Mouse (Mus musculus) cerebellum, postnatal 14 days (tissue): ENCODE measurements around the gene Nrtn.

Experiments
- DNase-seq, 2 experiments: peaks; one replicate each; pipeline ENCODE4 v3.0.0; 2021; ENCODE audit warnings: mixed read lengths in 2 of 2

Gene Nrtn

DNA sequence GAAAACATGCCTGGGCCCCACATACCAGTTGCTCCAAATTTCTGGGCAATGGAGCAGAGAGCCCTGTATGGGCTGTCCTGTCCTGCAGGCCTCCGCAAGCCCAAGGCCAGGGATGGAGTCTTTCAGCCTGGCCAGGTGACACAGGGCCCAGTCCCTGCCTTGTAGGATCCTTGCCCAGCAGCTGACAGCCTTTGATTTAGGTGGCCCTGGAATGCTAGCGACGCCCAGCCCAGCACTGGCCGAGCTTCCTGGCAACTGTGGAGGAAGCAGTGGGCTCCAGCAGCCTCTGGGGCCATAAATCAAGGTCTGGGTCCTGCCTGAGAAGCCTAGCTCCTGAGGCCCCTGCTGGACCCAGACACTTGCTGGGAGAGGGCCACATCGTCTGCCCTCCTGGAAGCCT, 34.9 kb downstream of the Nrtn start:
- DNase-seq, result no peak

DNA sequence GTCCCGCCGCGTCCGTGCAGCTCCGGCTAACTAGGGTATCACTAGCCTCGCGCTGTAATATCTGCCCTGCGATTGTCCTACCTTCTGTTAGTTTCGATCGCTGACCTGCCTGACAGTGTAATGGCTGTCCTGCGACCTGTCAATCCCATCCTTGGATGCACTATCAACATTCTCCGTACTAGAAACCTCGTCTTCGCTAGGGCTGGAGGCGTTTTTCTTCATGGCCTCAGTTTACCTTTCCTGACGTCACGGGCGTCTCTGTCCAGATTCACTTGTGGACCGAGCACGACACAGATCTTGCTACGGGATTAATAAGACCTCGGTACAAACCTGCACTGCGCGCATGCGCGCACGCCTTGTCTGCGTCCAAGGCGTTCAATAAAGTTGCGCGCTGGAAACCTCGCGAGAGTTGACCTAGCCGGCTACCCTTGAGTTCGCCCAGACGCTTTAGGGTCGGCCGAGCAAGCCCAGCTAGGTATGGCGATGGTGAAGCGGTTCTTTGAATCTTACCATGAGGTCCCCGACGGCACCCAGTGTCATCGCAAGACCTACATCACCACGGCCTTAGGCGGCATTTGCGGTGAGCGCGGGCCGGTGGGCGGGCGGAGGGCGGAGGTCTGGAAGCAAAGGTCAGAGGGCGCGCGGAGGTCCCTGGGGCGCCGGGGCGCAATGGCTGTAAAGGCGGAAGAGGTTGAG, 39.8 kb downstream of the Nrtn start, which contains the start of the genes Ndufa11 and Vmac:
Gene Ndufa11 (plus strand): TSS at position 405 of the 696 bp plus-strand sequence.
Gene Vmac (minus strand): TSS at position 660 of the 696 bp plus-strand sequence.
- peak; percentile 98 for DNase-seq

DNA sequence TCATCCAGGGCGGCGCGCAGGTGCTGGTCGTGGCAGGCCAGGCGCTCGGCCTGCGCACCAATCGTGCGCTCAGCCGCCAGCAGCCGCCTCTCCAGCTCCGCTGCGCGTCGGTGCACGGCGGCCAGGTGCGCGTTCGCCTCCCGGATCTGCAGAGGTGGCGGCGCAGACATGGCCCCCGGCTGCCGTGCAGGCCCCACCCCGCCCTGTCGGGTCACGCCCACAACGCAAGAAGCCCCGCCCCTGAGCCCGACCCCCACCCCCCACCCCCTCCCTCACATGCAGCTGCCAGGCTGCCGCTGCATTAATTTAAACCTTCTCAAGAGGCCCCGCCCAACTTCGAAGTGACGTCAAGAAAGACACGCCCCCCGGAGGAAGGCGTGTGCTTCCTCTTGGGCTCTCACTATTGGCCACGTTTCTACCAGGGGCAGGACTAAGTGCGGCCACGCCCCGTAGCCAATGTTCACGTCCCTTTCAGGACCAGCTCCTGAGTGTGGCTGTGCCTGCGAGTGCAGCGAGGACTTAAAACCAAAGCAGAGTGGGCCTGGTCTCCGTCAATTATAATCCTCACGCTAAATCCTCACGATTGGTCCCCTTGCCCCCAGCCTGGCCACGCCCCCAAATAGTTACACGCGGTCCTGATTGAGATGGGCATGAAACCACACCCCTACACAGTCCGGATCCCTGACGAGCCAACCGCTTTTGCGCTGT, 40.5 kb downstream of the Nrtn start:
- peak; percentile 95 to 97 for DNase-seq

DNA sequence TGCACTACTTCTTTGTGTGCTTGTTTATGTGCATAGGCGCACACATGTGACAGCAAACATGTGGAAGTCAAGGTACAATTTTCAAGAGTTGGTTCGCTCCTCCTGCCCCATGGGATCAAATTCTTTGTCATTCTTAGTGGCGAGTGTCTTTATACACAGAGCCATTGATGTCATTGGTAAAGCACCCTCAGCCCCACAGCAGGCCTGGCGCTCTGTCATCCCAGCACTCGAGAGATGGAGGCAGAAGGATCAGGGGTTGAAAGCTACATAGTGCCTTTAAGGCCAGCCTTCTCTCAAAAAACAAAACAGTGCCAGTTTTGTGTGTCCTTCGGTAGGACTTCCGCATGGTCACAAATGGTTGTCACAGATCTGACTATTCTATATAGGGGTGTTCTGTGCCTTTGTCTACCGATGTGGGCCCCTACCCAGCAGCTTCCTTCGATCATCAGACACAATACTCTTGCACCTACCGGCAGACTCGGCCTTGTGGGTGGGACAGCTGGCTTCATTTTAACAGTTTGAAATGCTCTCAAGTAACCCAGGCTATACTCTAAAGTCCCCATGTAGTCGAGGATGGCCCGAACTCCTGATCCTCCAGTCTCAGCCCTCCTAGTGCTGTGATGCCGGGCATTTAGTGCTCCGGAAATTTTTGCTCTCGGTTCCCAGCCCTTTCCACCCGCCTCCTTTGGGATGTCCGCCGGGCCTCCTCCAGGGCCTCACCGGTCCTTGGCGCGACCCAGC, 41.2 kb downstream of the Nrtn start:
- DNase-seq, result peak in 1 of 2 experiments; percentile 35

DNA sequence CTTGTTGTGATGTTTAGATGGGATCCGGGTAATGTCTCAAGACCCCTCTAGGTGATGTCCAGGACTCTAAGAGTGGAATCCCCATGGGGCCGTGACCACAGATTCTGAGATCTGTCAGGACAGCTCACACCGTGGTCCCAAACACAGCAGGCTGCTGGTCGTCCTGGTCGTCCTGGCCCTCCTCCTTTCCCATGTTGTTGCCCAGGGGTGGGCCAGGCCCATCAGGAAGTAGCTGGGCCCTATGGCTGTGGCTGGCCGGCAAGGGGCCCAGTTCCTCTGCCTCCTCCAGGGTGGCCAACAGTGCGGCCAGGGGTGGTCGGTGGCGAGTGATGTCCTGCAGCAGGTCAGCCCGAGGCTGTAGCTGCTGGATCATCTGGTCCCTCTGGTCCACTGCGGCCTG, 42.0 kb downstream of the Nrtn start:
- DNase-seq, result no peak

DNA sequence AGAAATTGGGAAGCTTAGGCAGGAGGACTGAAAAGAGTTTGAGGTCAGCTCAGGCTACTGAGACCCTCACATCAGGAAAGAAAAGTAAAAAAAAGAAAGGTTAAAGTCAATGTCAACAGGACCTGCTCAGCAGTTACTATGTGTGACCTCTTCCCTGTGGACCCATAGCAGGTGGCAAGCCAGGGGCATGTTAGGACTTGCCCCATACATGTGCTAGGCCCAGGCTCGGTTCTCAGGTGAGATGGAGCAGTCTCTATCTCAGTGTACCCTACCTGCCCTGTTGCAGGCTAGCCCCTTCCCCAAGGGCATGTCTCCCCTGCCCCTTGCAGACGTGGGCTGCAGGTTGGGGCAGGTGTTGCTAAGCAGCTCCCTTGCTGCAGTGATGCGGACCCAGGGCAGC, 47.6 kb downstream of the Nrtn start:
- DNase-seq, result no peak

DNA sequence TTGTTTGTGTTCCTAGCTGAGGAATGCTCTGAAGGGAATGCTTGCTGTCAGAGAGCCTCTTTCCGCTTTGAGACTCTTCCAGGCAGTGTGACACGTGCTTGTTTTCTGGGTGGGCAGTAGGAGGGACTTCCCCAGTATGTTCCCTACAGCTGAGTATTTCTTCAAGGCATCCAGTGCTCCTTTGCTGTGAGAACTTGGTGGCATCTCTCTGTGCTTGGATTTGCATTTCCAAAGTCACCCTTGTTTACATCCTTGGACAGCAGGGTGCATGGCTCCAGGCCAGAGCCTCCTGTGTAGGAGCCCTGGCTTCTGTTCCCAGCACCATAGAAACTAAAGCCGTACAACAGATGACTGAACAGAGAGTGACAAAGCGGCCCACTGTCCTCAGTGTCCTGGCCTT, 48.6 kb downstream of the Nrtn start:
- DNase-seq, result peak in 1 of 2 experiments; percentile 40

DNA sequence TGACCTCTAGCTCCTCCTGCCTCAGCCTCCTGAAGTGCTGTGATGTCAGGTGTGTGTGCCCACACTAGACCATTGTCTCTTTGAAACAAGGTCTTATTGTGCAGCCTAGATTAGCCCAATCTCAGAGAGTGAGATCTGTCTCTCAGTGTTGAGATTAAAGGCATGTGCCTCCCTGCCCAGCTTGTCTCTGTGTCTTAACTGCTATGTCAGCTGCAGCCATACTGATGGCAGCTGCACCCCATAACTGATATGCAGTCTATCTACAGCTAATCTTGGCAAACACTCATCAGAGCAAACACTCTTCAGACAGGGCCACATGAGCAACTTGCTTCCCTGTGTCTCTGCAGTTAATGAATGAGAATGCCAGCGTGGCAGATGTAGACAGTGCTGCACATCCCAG, 50.8 kb downstream of the Nrtn start:
- DNase-seq, result no peak

DNA sequence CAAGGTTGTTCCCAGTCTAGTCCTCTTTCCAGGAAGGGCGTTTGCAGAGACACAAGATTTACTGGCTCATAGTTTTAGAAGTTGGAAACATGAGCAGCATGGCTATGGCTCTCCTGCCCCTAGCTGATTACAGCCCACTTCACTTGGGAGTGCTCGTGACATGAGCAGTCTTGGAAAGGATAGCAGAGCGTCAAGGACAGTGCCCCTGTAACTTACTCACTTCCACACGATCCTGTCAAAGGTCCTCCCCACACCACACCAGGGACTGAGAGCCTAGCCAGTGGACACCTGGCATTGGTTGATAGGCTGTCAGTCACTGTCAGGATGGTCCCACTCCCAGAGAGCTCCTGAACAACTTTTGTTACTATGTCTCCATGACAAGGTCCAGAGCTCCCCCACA, 54.3 kb downstream of the Nrtn start:
- no peak for DNase-seq
